Mouse (Mus musculus): Measurements from ENCODE around the gene Gm28051. TPM values are rescaled to one million over a fixed set of nuclear protein-coding genes. Genes with fewer than 3 reads are reported as not detected.

The Gm28051 gene
- polyA plus RNA-seq, 1 experiment = 0.26 TPM

- Histone ChIP-seq H3ac (ENCODE audit: control insufficient read depth, insufficient read length) (peak within 1 kb of the TSS; percentile 45), H3K4me3 (peak within 1 kb of the TSS; percentile 49), H3K36me3 (ENCODE audit: control insufficient read depth, insufficient read depth) (no peaks in the 10 kb centered on the region), H3K79me2 (ENCODE audit: control insufficient read depth, insufficient read depth) (peaks cover 42% of the 10 kb centered on the region), H3K4me2 (ENCODE audit: low read depth) (peak within 1 kb of the TSS; percentile 93), H3K27me3 (ENCODE audit: control insufficient read depth, insufficient read depth, insufficient read length) (no peaks in the 10 kb centered on the region)
- TF ChIP-seq E2F4 (IDR thresholded peaks at IDR 0.05; ENCODE audit: insufficient read depth) (peak; percentile 51), USF1 (IDR thresholded peaks at IDR 0.05; ENCODE audit: low read depth) (no peak), MYOG (IDR thresholded peaks at IDR 0.05; ENCODE audit: control insufficient read depth in 1 of 3, insufficient read depth in 1 of 3, insufficient read length in 2 of 3, low read depth in 2 of 3) (no peak), POLR2A (IDR thresholded peaks at IDR 0.05; ENCODE audit: insufficient read length, low read depth) (peak; percentile 79), POLR2AphosphoS2 (IDR thresholded peaks at IDR 0.05; ENCODE audit: insufficient read length, low read depth) (peak; percentile 87), CEBPB (IDR thresholded peaks at IDR 0.05; ENCODE audit: insufficient read depth, poor library complexity, severe bottlenecking) (no peak), TCF3 (IDR thresholded peaks at IDR 0.05; ENCODE audit: insufficient read length, low read depth) (no peak), MYOD1 (IDR thresholded peaks at IDR 0.05; ENCODE audit: control insufficient read depth in 1 of 3, insufficient read length in 2 of 3, low read depth in 2 of 3) (peak in 1 of 3 experiments; percentile 3), REST (IDR thresholded peaks at IDR 0.05; ENCODE audit: insufficient read depth, insufficient read length) (no peak), MAX (IDR thresholded peaks at IDR 0.05; ENCODE audit: low read depth) (no peak), TCF12 (IDR thresholded peaks at IDR 0.05; ENCODE audit: insufficient read depth, poor library complexity, severe bottlenecking) (no peak)
Observed at GRCm38 (mm10) chr12:102743589-102744574, 13.7 kb downstream of the Gm28051 start, which contains the start of the genes Moap1 and Tmem251. TSS of gene Moap1 (minus strand) at chr12:102743661. TSS of gene Tmem251 (plus strand) at chr12:102743762.

- H3ac ChIP-seq (ENCODE audit: control insufficient read depth, insufficient read length) = peak overlapping the region; percentile 45
- TF ChIP-seq TCF3 (IDR thresholded peaks at IDR 0.05; ENCODE audit: insufficient read length, low read depth) = no peak
- no peak for TF ChIP-seq TCF12 (IDR thresholded peaks at IDR 0.05; ENCODE audit: insufficient read depth, poor library complexity, severe bottlenecking)
- peak overlapping the region; percentile 49 for H3K4me3 ChIP-seq
- H3K4me2 ChIP-seq (ENCODE audit: low read depth) = peak overlapping the region; percentile 91
- H3K36me3 ChIP-seq (ENCODE audit: control insufficient read depth, insufficient read depth) = no peaks in the 10 kb centered on the region
- H3K27me3 ChIP-seq (ENCODE audit: control insufficient read depth, insufficient read depth, insufficient read length) = no peaks in the 10 kb centered on the region
- peaks cover 34% of the 10 kb centered on the region for H3K79me2 ChIP-seq (ENCODE audit: control insufficient read depth, insufficient read depth)
Observed at GRCm38 (mm10) chr12:102743036-102743588, 14.5 kb downstream of the Gm28051 start.

- H3K4me2 ChIP-seq (ENCODE audit: low read depth) = no peak overlapping the region
- no peaks in the 10 kb centered on the region for H3K27me3 ChIP-seq (ENCODE audit: control insufficient read depth, insufficient read depth, insufficient read length)
- no peak overlapping the region for H3K4me3 ChIP-seq
- TF ChIP-seq TCF12 (IDR thresholded peaks at IDR 0.05; ENCODE audit: insufficient read depth, poor library complexity, severe bottlenecking) (no peak), POLR2A (IDR thresholded peaks at IDR 0.05; ENCODE audit: insufficient read length, low read depth) (no peak), TCF3 (IDR thresholded peaks at IDR 0.05; ENCODE audit: insufficient read length, low read depth) (no peak), REST (IDR thresholded peaks at IDR 0.05; ENCODE audit: insufficient read depth, insufficient read length) (no peak), CEBPB (IDR thresholded peaks at IDR 0.05; ENCODE audit: insufficient read depth, poor library complexity, severe bottlenecking) (no peak), MYOG (IDR thresholded peaks at IDR 0.05; ENCODE audit: control insufficient read depth in 1 of 3, insufficient read depth in 1 of 3, insufficient read length in 2 of 3, low read depth in 2 of 3) (no peak), E2F4 (IDR thresholded peaks at IDR 0.05; ENCODE audit: insufficient read depth) (no peak), POLR2AphosphoS2 (IDR thresholded peaks at IDR 0.05; ENCODE audit: insufficient read length, low read depth) (no peak), MYOD1 (IDR thresholded peaks at IDR 0.05; ENCODE audit: control insufficient read depth in 1 of 3, insufficient read length in 2 of 3, low read depth in 2 of 3) (no peak), MAX (IDR thresholded peaks at IDR 0.05; ENCODE audit: low read depth) (no peak), SRF (IDR thresholded peaks at IDR 0.05; ENCODE audit: control insufficient read depth, insufficient read length, low read depth) (no peak), USF1 (IDR thresholded peaks at IDR 0.05; ENCODE audit: low read depth) (no peak)
- H3ac ChIP-seq (ENCODE audit: control insufficient read depth, insufficient read length) = no peak overlapping the region
- H3K36me3 ChIP-seq (ENCODE audit: control insufficient read depth, insufficient read depth) = no peaks in the 10 kb centered on the region
- peaks cover 32% of the 10 kb centered on the region for H3K79me2 ChIP-seq (ENCODE audit: control insufficient read depth, insufficient read depth)
Observed at GRCm38 (mm10) chr12:102742056-102742455, 15.5 kb downstream of the Gm28051 start.

- TF ChIP-seq REST (IDR thresholded peaks at IDR 0.05; ENCODE audit: insufficient read depth, insufficient read length) = no peak
- TF ChIP-seq CEBPB (IDR thresholded peaks at IDR 0.05; ENCODE audit: insufficient read depth, poor library complexity, severe bottlenecking) = no peak
- TF ChIP-seq MYOG (IDR thresholded peaks at IDR 0.05; ENCODE audit: control insufficient read depth in 1 of 3, insufficient read depth in 1 of 3, insufficient read length in 2 of 3, low read depth in 2 of 3) = no peak
- TF ChIP-seq SRF (IDR thresholded peaks at IDR 0.05; ENCODE audit: control insufficient read depth, insufficient read length, low read depth) = no peak
- no peak for TF ChIP-seq USF1 (IDR thresholded peaks at IDR 0.05; ENCODE audit: low read depth)
- no peaks in the 10 kb centered on the region for H3K27me3 ChIP-seq (ENCODE audit: control insufficient read depth, insufficient read depth, insufficient read length)
- no peak overlapping the region for H3K4me3 ChIP-seq
- H3K36me3 ChIP-seq (ENCODE audit: control insufficient read depth, insufficient read depth) = no peaks in the 10 kb centered on the region
- no peak overlapping the region for H3ac ChIP-seq (ENCODE audit: control insufficient read depth, insufficient read length)
- peaks cover 15% of the 10 kb centered on the region for H3K79me2 ChIP-seq (ENCODE audit: control insufficient read depth, insufficient read depth)
- H3K4me2 ChIP-seq (ENCODE audit: low read depth) = no peak overlapping the region
Observed at GRCm38 (mm10) chr12:102740285-102740684, 17.3 kb downstream of the Gm28051 start.

Measured in myocyte (in vitro differentiated cells).